Mouse (Mus musculus) MEL (cell line): Measurements from ENCODE around the gene Mindy1. TPM values are rescaled to one million over a fixed set of nuclear protein-coding genes. Genes with fewer than 3 reads are reported as not detected.

Experiments
- DNase-seq: peaks from one replicate; pipeline ENCODE4 v3.0.0; 2011; ENCODE audit warnings: low read depth, low spot score
- H3K27ac ChIP-seq: 2 replicates; pipeline ENCODE4 v1.5.1; 2012; ENCODE audit warnings: low read depth, mild to moderate bottlenecking, control low read depth, low read length, moderate library complexity; ENCODE audit not compliant: control insufficient read depth
- H3K27me3 ChIP-seq, 2 experiments: fragments of 150-350 bp in 1 of 2; sonication (generic) in 1 of 2; 2 replicates each; pipeline ENCODE4 v1.6.1; 2012; ENCODE audit warnings: low read length in 2 of 2, mild to moderate bottlenecking in 2 of 2, improper control_type of control experiment in 1 of 2, moderate library complexity in 1 of 2; ENCODE audit not compliant: insufficient read depth in 2 of 2, control insufficient read depth in 1 of 2
- H3K36me3 ChIP-seq, 2 experiments: 2 replicates each; pipeline ENCODE4 v1.6.1; 2012 to 2014; ENCODE audit warnings: low read length in 2 of 2, improper control_type of control experiment in 1 of 2, inconsistent platforms in 1 of 2, mild to moderate bottlenecking in 1 of 2; ENCODE audit not compliant: insufficient read depth in 2 of 2, control insufficient read depth in 1 of 2
- H3K4me1 ChIP-seq, 2 experiments: fragments of 150-350 bp in 1 of 2; sonication (generic) in 1 of 2; 2 replicates each; pipeline ENCODE4 v1.6.1; 2012; ENCODE audit warnings: low read length in 2 of 2, improper control_type of control experiment in 1 of 2, mild to moderate bottlenecking in 1 of 2; ENCODE audit not compliant: insufficient read depth in 2 of 2, control insufficient read depth in 1 of 2
- H3K4me3 ChIP-seq, 2 experiments: fragments of 150-350 bp in 1 of 2; sonication (generic) in 1 of 2; 2 replicates each; pipeline ENCODE4 v1.5.1; 2012; ENCODE audit warnings: low read depth in 2 of 2, low read length in 2 of 2, mild to moderate bottlenecking in 2 of 2, moderate library complexity in 2 of 2, control low read depth in 1 of 2, improper control_type of control experiment in 1 of 2; ENCODE audit not compliant: control insufficient read depth in 1 of 2, insufficient read depth in 1 of 2
- H3K79me2 ChIP-seq: 2 replicates; pipeline ENCODE4 v1.6.1; 2012; ENCODE audit warnings: mild to moderate bottlenecking, low read length, moderate library complexity; ENCODE audit not compliant: control insufficient read depth, poor library complexity, insufficient read depth
- H3K9ac ChIP-seq: 2 replicates; pipeline ENCODE4 v1.6.1; 2012; ENCODE audit warnings: low read depth, mild to moderate bottlenecking, control low read depth, low read length, moderate library complexity; ENCODE audit not compliant: control insufficient read depth, poor library complexity, severe bottlenecking
- H3K9me3 ChIP-seq: fragments of 150-350 bp; sonication (generic); replicated peaks from 2 replicates; pipeline ENCODE4 v1.6.1; 2012; ENCODE audit warnings: mild to moderate bottlenecking, low read length, improper control_type of control experiment, moderate library complexity; ENCODE audit not compliant: insufficient read depth
- CTCF ChIP-seq, 3 experiments: IDR thresholded peaks in 2 of 3; conservative IDR thresholded peaks in 1 of 3; 2 replicates each; pipeline ENCODE4 v1.5.1; 2011 to 2012; ENCODE audit warnings: low read length in 3 of 3, low read depth in 2 of 3, mild to moderate bottlenecking in 2 of 3, improper control_type of control experiment in 1 of 3, inconsistent platforms in 1 of 3, mixed read lengths in 1 of 3, moderate library complexity in 1 of 3; ENCODE audit not compliant: control insufficient read depth in 1 of 3, insufficient read depth in 1 of 3, poor library complexity in 1 of 3, severe bottlenecking in 1 of 3
- KAT2A ChIP-seq: conservative IDR thresholded peaks from 2 replicates; pipeline ENCODE4 v1.6.1; 2012; ENCODE audit warnings: low read depth, low read length, improper control_type of control experiment, inconsistent platforms
- MAFK ChIP-seq: IDR thresholded peaks from 2 replicates; pipeline ENCODE4 v1.6.1; 2011; ENCODE audit warnings: low read depth, mild to moderate bottlenecking, low read length, improper control_type of control experiment, borderline replicate concordance
- MAX ChIP-seq: IDR thresholded peaks from 2 replicates; pipeline ENCODE4 v1.6.1; 2011; ENCODE audit warnings: low read length, improper control_type of control experiment
- MAZ ChIP-seq: IDR thresholded peaks from 2 replicates; pipeline ENCODE4 v1.6.1; 2012; ENCODE audit warnings: low read depth, mild to moderate bottlenecking, inconsistent platforms, low read length, improper control_type of control experiment
- MXI1 ChIP-seq: IDR thresholded peaks from 2 replicates; pipeline ENCODE4 v1.6.1; 2011; ENCODE audit warnings: mild to moderate bottlenecking, low read depth, low read length, improper control_type of control experiment
- MYB ChIP-seq: IDR thresholded peaks from 2 replicates; pipeline ENCODE4 v1.6.1; 2011; ENCODE audit warnings: mild to moderate bottlenecking, low read depth, low read length, improper control_type of control experiment
- MYC ChIP-seq: IDR thresholded peaks from 2 replicates; pipeline ENCODE4 v1.6.1; 2011; ENCODE audit warnings: low read depth, mild to moderate bottlenecking, low read length, improper control_type of control experiment, moderate library complexity
- NELFE ChIP-seq: IDR thresholded peaks from 2 replicates; pipeline ENCODE4 v1.6.1; 2011; ENCODE audit warnings: low read depth, low read length, improper control_type of control experiment
- POLR2AphosphoS2 ChIP-seq: IDR thresholded peaks from 2 replicates; pipeline ENCODE4 v1.6.1; 2011; ENCODE audit warnings: low read length, improper control_type of control experiment
- POLR2AphosphoS5 ChIP-seq: IDR thresholded peaks from 2 replicates; pipeline ENCODE4 v1.6.1; 2012; ENCODE audit warnings: low read depth, borderline replicate concordance, mild to moderate bottlenecking, inconsistent platforms, low read length, moderate library complexity, mixed read lengths
- SMC3 ChIP-seq: IDR thresholded peaks from 2 replicates; pipeline ENCODE4 v1.6.1; 2011; ENCODE audit warnings: low read depth, low read length, improper control_type of control experiment
- TAL1 ChIP-seq: IDR thresholded peaks from 2 replicates; pipeline ENCODE4 v1.6.1; 2012; ENCODE audit warnings: mild to moderate bottlenecking, inconsistent platforms, low read length, moderate library complexity, mixed read lengths
- TCF12 ChIP-seq: IDR thresholded peaks from 2 replicates; pipeline ENCODE4 v1.6.1; 2014; ENCODE audit warnings: low read depth, mild to moderate bottlenecking, inconsistent platforms, low read length, improper control_type of control experiment, moderate library complexity
- UBTF ChIP-seq: IDR thresholded peaks from 2 replicates; pipeline ENCODE4 v1.6.1; 2012; ENCODE audit warnings: low read depth, mild to moderate bottlenecking, inconsistent platforms, low read length, improper control_type of control experiment, moderate library complexity, borderline replicate concordance; ENCODE audit not compliant: insufficient read depth
- USF1 ChIP-seq: IDR thresholded peaks from 2 replicates; pipeline ENCODE4 v1.6.1; 2014; ENCODE audit warnings: low read depth, mild to moderate bottlenecking, inconsistent platforms, low read length, improper control_type of control experiment, moderate library complexity
- USF2 ChIP-seq, 2 experiments: IDR thresholded peaks; 2 replicates each; pipeline ENCODE4 v1.6.1; 2011 to 2012; ENCODE audit warnings: improper control_type of control experiment in 2 of 2, low read length in 2 of 2, borderline replicate concordance in 1 of 2, inconsistent platforms in 1 of 2, low read depth in 1 of 2, mild to moderate bottlenecking in 1 of 2; ENCODE audit not compliant: insufficient read depth in 1 of 2
- ZMIZ1 ChIP-seq: IDR thresholded peaks from 2 replicates; pipeline ENCODE4 v1.6.1; 2012; ENCODE audit warnings: low read depth, mild to moderate bottlenecking, inconsistent platforms, low read length, improper control_type of control experiment, moderate library complexity
- polyA plus RNA-seq, 2 experiments: library from polyadenylated mRNA; stranded (reverse) in 1 of 2; unstranded in 1 of 2; fragments of >175 nt in 1 of 2; fragments of >200 nt in 1 of 2; gene quantifications; 2 replicates each; pipeline versions ENCODE4 v1.2.1 to v1.2.4; 2012; ENCODE audit warnings: low replicate concordance in 2 of 2, low read depth in 1 of 2; ENCODE audit not compliant: insufficient read length in 2 of 2, insufficient read depth in 1 of 2, missing spikeins in 1 of 2
- total RNA-seq: library from RNA; depleted of rRNA; stranded (reverse); fragments of 300-350 nt; gene quantifications from 2 replicates; pipeline ENCODE4 v1.2.3, GENCODE M21; 2012

Gene Mindy1
- total and polyA plus RNA-seq, 3 experiments, result 203 to 234 TPM; not detected in 1

DNA sequence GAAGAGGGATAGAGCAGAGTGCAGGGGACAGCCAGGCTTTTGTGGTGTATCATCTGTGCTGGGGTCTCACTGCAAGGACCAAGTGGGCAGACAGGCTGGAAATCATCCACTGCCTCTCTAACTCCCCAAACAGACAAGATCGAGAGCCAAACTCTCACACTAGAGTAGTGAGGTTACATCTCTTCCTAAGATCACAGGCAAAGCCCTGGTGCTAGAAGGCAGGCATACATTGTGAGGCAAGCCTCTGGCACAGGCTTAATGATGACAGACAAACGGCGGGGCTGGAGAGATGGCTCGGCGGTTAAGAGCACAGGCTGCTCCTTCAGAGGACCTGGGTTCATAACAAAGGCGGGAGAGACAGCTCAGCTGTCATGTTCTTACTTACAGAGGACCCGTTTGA, 32.3 kb downstream of the Mindy1 start:
- H3K9ac ChIP-seq, result peak overlapping the region; percentile 89
- peaks cover 52% of the 10 kb centered on the region for H3K79me2 ChIP-seq
- no peaks in the 10 kb centered on the region for H3K27me3 ChIP-seq
- DNase-seq, result peak; percentile 92
- TF ChIP-seq MYB (no peak), CTCF (IDR thresholded peaks at IDR 0.05 in 2 of 3, conservative IDR thresholded peaks at IDR 0.05 in 1 of 3; ENCODE audit: control insufficient read depth in 1 of 3, insufficient read depth in 1 of 3, low read depth in 2 of 3, low read length in 3 of 3, poor library complexity in 1 of 3, severe bottlenecking in 1 of 3) (no peak), POLR2AphosphoS5 (no peak; the same call in 1 of the 2 replicates), USF2 (IDR thresholded peaks at IDR 0.05; ENCODE audit: borderline replicate concordance in 1 of 2, insufficient read depth in 1 of 2, low read depth in 1 of 2, low read length in 2 of 2) (no peak), MXI1 (no peak), TCF12 (no peak), MAFK (no peak), USF1 (no peak), NELFE (no peak), KAT2A (no peak), ZMIZ1 (no peak), MYC (no peak)
- H3K4me3 ChIP-seq, result peak overlapping the region; percentile 85
- H3K27ac ChIP-seq, result peak overlapping the region; percentile 95
- peaks cover 21 to 46% of the 10 kb centered on the region in 2 experiments for H3K4me1 ChIP-seq
- no peaks in the 10 kb centered on the region for H3K9me3 ChIP-seq
- H3K36me3 ChIP-seq, result peaks cover 0 to 42% of the 10 kb centered on the region in 2 experiments; a peak in 2 of 4 replicates

GRCm38 (mm10) chr3:95314075-95314474, 32.9 kb downstream of the Mindy1 start:
- DNase-seq, result no peak
- Histone ChIP-seq H3K27me3 (no peaks in the 10 kb centered on the region), H3K9ac (peak overlapping the region; percentile 89), H3K4me3 (peak overlapping the region; percentile 85), H3K36me3 (peaks cover 3 to 46% of the 10 kb centered on the region in 2 experiments), H3K27ac (peak overlapping the region; percentile 95), H3K79me2 (peaks cover 58% of the 10 kb centered on the region), H3K9me3 (no peaks in the 10 kb centered on the region), H3K4me1 (peaks cover 23 to 50% of the 10 kb centered on the region in 2 experiments)
- TF ChIP-seq KAT2A, result no peak
- no peak for TF ChIP-seq MAZ
- TF ChIP-seq UBTF, result no peak
- no peak for TF ChIP-seq SMC3
- TF ChIP-seq MAX, result no peak
- no peak for TF ChIP-seq TAL1
- TF ChIP-seq POLR2AphosphoS2, result no peak
